Mouse (Mus musculus): ENCODE measurements around the gene Meis2.

Meis2 gene

DNA sequence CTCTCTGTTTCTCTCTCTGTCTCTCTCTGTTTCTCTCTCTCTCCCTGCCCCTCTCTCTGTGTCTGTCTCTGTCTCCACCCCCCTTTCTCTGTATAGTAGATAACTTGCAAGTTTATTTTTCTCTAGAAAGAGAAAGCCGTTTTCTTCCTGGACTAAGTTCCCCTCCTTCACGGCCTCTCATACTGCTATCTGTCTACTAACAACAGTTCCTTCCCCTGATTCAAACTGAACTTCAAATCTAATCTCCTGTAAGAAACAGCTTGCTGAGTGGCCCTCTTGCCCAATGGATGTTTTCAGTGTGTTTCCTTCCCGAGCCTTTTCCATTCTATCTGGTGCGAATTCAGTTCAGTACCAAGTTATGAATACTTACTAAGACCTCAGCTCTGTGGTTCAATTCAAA, 155.4 kb downstream of the Meis2 start:
- no peak for DNase-seq (ENCODE audit: low read depth, low spot score)

DNA sequence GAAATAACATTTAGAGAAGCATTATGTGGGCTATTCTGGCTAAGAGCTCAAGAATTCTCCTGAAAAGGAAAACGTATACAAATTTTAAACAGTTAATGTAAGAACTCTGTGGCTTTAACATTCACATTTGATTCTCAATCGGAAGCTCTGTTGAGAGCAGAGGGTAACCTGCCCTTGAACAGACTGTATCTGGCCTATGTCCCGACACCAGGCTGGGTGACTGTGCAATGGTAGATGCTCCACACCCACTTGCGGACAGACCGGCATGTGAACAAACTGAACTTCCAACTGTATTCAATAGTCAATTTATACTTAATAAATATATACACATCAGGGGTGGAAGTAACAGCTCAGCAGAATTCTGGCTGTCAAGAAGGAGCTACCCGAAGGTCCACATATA, 164.6 kb downstream of the Meis2 start:
- no peak for DNase-seq (ENCODE audit: low read depth, low spot score)

DNA sequence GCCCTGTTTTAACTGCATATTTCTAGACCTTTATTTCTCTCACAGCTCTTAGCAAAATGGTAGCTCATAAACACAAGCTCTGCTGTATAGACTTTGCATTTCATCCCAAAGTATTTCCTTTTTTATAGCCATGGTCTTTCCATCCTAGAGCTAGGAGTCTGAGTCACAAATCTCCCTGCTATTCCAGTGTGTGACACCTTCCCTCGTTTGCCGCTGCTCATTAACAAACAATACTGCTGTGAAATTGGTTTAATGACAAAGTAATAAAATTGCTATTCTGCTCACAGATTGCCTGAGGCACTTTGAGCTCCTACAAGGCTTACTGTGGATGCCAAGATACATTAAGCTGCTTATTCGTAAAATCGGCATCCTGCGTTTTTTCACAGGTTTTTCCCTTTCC, 168.1 kb downstream of the Meis2 start:
- DNase-seq (ENCODE audit: low read depth, low spot score): no peak

GRCm38 (mm10) chr2:115897001-115897400, 168.6 kb downstream of the Meis2 start:
- DNase-seq (ENCODE audit: low read depth, low spot score): no peak

DNA sequence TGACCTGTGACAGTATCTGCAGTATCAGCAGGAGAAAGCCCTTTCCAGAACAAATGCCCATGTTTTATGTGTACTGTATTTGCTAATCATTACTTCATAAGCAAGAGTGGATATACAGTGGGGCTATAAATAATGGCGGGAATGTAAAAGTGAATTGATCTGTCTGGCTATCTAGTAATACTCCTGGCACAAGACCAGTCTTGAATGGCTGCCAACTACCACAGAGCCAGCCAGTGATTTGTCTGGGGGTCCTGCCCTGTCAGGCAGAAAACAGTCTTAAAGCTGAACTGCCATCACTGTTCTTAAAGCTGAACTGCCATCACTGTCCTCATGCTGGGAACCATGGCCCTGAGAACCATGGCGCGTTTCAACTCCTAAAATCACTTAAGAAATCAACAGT, 169.9 kb downstream of the Meis2 start:
- no peak for DNase-seq (ENCODE audit: low read depth, low spot score)

GRCm38 (mm10) chr2:115895256-115895655, 170.4 kb downstream of the Meis2 start:
- DNase-seq (ENCODE audit: low read depth, low spot score): no peak

DNA sequence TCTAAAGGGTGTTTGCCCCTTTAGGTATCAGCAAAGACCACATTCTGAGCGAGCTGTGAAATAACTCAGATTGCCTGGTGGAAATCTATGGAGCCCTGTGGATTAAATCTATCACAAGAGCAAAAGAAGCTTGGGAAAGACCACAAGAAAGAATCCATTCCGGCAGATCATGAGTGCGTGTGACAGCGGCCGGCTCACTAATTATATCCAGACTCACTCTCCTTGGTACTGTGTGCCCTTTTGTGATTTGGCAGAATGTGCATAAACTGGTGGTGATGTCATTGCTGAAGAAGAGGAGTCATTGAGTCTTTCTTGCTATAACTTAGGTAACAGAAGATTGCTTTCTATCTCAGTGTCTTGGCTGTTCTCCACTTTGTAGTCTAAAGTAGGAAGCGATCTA, 172.5 kb downstream of the Meis2 start:
- DNase-seq (ENCODE audit: low read depth, low spot score): no peak

DNA sequence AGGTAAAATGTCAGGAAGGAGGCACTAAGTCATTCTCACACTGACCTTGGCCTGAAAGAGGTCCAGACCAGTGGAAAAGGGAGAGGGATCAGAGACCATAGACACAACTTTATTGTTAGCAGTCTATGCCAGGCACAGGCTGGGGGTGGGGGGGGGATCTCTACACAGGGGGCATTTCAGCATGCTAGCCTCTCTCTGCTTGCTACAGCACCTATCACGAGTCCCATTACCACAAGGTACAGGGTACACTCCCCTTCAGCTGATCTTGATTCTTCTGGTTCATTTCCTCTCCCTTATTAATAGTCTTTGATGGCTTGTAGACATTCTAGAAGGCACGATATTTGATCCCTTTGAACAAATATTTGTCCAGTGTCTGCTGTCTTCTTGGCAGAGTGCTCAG, 174.9 kb downstream of the Meis2 start:
- no peak for DNase-seq (ENCODE audit: low read depth, low spot score)

GRCm38 (mm10) chr2:115890030-115890429, 175.6 kb downstream of the Meis2 start:
- no peak for DNase-seq (ENCODE audit: low read depth, low spot score)

DNA sequence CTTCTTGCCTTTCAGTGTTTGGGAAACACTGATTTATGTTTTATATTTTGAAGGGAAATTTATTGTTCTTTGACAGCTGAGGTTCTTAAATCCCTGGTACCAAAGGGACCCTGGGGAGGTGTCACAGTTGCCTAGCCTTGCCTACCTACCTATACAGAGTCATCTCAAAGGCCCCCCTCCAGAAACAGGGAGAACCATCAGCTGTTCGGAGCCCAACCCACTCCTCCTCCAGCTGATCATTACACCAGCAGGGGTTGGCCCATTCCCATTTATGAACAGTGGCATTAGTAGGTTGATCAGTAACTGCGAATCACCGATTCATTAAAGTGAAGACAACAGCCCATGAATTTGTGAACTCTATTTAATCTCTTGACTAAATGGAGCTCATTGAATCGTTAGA, 176.4 kb downstream of the Meis2 start:
- no peak for DNase-seq (ENCODE audit: low read depth, low spot score)

- DNase-seq (ENCODE audit: low read depth, low spot score): no peak
Observed at GRCm38 (mm10) chr2:115888336-115889077, 177.1 kb downstream of the Meis2 start.

DNA sequence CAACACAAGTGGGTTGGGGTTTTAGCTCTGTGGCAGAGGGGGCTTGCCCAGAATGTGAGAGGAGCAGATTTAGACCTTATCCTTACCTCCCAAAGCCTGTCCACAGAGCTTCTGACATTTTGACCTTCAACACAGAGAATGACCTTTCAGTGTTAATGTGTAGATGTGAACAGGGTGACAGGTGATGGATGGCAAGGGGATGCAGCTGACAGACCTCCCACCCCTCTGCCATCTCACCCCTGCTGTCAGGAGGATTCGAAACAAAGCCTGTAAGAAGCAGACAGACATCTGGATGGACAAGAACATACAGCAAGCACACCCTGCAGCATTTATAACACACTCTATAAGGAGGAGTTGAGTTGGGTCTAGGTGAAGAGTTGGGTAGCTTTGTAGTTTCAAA, 178.0 kb downstream of the Meis2 start:
- peak; percentile 30 for DNase-seq (ENCODE audit: low read depth, low spot score)

GRCm38 (mm10) chr2:115884184-115884583, 181.5 kb downstream of the Meis2 start:
- no peak for DNase-seq (ENCODE audit: low read depth, low spot score)

DNA sequence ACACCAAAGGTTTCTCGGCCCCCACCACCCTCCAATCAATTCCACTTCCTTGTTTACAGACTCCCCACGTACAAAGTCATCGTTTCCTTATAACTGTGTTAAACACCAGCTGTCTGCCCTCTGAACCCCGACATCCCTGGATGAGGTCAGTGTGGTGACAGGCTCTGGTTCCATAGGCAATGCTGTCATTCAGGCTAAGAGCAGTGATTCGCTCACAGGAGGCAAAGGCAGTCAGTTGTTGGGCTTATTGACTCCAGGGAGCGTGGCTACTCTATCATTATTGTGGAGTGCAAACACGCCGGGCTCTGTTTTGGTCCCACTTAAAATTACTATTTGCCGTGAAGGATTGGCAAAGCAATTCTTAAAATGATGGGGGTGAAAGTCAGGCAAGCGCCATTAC, 182.1 kb downstream of the Meis2 start:
- DNase-seq (ENCODE audit: low read depth, low spot score): no peak

- DNase-seq (ENCODE audit: low read depth, low spot score): no peak
Observed at GRCm38 (mm10) chr2:115875802-115876531, 189.7 kb downstream of the Meis2 start.

- DNase-seq (ENCODE audit: low read depth, low spot score): peak; percentile 85
Observed at GRCm38 (mm10) chr2:115872851-115873250, 192.8 kb downstream of the Meis2 start.

GRCm38 (mm10) chr2:115869966-115870365, 195.7 kb downstream of the Meis2 start:
- DNase-seq (ENCODE audit: low read depth, low spot score): peak; percentile 87

DNA sequence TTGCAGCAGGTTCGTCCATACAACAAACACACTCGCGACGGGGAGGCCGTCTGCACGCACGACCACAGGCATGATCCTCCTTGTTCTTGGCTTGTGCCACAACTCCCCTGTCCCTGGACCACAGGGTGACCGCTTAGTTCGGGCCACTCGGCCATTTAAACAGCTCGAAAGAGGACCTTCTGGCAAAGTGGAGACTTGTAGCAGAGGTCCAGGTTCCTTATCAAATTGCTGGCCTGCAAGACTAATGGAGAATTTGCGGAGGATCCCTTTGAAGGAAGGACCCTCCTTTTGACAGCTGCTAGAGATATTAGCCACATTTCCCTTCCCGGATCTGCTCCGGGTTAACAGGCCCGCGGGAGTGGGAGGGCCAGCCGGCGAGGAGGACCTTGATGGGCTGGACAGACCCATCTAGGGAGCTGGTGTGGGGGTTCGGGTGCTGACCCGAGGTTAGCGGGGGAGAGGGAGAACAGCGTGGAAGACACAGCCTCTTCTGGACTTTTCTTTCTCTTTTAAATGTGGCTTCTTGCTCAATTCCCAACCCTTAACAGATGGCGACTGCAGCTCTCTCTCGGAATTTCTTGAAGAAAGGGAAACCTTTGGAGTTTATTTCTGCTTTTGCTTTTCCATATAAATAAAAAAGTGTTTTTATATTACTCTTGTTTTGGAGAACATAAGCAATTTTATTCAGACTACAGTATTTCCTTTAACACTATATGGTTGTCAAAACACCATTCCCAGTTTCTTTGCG, 204.9 kb downstream of the Meis2 start:
- no peak for DNase-seq (ENCODE audit: low read depth, low spot score)

DNA sequence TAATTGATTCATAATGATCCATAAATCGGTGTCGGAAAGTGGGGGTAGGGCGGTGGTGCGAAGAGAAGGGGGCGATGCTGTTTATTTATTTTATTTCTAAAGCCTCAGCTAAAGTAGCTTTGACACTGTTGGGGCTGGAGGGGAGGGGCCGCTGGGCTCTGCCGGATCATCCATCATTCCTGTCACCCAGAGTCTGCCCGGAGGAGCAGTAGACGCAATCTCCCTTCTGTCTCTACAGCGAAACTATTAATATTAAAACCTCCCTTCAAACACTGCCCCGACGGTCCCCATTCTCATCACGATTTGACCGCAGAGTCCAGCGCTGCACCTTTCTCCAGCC, 205.5 kb downstream of the Meis2 start:
- peak; percentile 31 for DNase-seq (ENCODE audit: low read depth, low spot score)

- peak; percentile 75 for DNase-seq (ENCODE audit: low read depth, low spot score)
Observed at GRCm38 (mm10) chr2:115859371-115860140, 206.1 kb downstream of the Meis2 start.

DNA sequence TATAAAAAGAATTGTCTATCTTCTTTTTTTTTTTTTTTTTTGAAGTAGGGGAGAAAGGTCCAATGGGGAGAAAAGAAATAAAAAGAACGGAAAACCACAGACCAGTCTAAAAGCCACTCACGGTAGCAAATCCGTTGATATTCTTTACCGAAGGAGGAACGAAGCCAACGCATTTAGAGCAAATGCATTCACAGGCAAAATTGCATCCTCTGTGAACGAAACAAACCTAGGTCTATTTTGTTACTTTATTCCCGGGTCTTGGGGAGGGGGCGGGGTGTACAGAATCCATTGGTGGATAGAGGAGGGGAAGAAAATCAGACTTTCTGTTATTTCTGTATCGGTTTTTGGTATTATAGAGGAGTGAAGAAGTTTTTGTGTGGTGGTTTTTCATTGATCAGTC, 206.7 kb downstream of the Meis2 start:
- peak; percentile 29 for DNase-seq (ENCODE audit: low read depth, low spot score)

DNA sequence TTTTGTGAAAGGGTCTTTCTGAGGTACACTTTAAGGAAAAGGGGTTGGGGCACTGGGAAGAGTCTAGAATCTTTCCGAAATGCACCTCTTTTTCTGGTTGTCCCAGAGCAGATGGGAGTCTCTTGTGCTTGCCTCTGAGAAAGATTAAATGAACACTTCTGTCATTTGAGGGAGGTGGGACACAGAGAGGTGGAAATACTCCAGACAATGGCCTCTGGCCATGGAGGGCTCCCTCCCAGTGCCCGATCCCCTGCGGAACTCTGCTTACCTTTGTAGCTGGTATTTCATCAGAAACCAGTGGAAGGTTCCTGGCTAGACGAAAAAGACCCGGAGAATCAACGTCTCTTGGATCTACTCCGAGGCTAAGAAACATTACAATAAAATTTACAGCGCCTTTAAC, 207.4 kb downstream of the Meis2 start:
- no peak for DNase-seq (ENCODE audit: low read depth, low spot score)
